Comparison of ENCODE assay signal across 8 mouse cellular contexts in genomic region chr11:69063413-69064201, GRCm38 (mm10). TPM values are rescaled to one million over a fixed set of nuclear protein-coding genes. Genes with fewer than 3 reads are reported as not detected.
DNase-seq lines count a peak whose midpoint lies in the region; ATAC-seq and TF ChIP-seq lines count a peak whose summit lies in the region.

No protein-coding gene starts in this region.

- no peak for TF ChIP-seq POLR2A in liver, adult 2 months (IDR thresholded peaks at IDR 0.05; ENCODE audit: extremely low read depth, insufficient read depth, low read length)

- peak overlapping the region; percentile 81 for H3K27ac ChIP-seq in intestine, embryonic 16.5 days (ENCODE audit: low read length)
- peak overlapping the region; percentile 86 for H3K27ac ChIP-seq in liver, adult 2 months (replicated peaks; ENCODE audit: insufficient read depth, low read depth, low read length)
- peak overlapping the region; percentile 79; the same call in 1 of the 2 replicates for H3K27ac ChIP-seq in stomach, embryonic 14.5 days (ENCODE audit: low read length)

- no peaks in the 10 kb centered on the region for H3K79me2 ChIP-seq in liver, adult 2 months (ENCODE audit: control insufficient read depth, insufficient read depth, low read length)

- no peaks in the 10 kb centered on the region for H3K9me3 ChIP-seq in intestine, embryonic 16.5 days (ENCODE audit: control insufficient read depth, low read length)
- H3K9me3 ChIP-seq in stomach, embryonic 14.5 days (ENCODE audit: control insufficient read depth, low read depth, low read length), result no peaks in the 10 kb centered on the region

- peaks cover 40% of the 10 kb centered on the region for H3K4me1 ChIP-seq in intestine, embryonic 16.5 days (ENCODE audit: control insufficient read depth, insufficient read depth, low read length)
- H3K4me1 ChIP-seq in liver, adult 2 months (ENCODE audit: control insufficient read depth, insufficient read depth, low read length), result peaks cover 20% of the 10 kb centered on the region
- H3K4me1 ChIP-seq in stomach, embryonic 14.5 days (ENCODE audit: control insufficient read depth, insufficient read depth, low read length), result peaks cover 17% of the 10 kb centered on the region

- intact Hi-C loops in gastrocnemius, postnatal 14 days (cut with DNase I; ENCODE audit: low total_unique reads), result loop anchor here (2.0 kb wide), 1 partner anchor 23 kb away; no protein-coding TSS in a partner anchor

- H3K4me3 ChIP-seq in intestine, embryonic 16.5 days (ENCODE audit: low read length), result peak overlapping the region; percentile 80
- H3K4me3 ChIP-seq in liver, adult 2 months (ENCODE audit: insufficient read depth, low read depth, low read length), result peak overlapping the region; percentile 63
- peak overlapping the region; percentile 75 for H3K4me3 ChIP-seq in stomach, embryonic 14.5 days (ENCODE audit: low read depth, low read length)

- H3K9ac ChIP-seq in intestine, embryonic 16.5 days (ENCODE audit: low read depth, low read length), result peak overlapping the region; percentile 80
- peak overlapping the region; percentile 69 for H3K9ac ChIP-seq in liver, adult 2 months (ENCODE audit: low read depth, low read length)
- H3K9ac ChIP-seq in stomach, embryonic 14.5 days (replicated peaks; ENCODE audit: low read depth, low read length), result peak overlapping the region; percentile 34; the same call in 1 of the 2 replicates

- ATAC-seq in intestine, embryonic 16.5 days, result no peak
- ATAC-seq in monocyte, adult 5-6 weeks (replicated peaks; ENCODE audit: insufficient number of reproducible peaks, low FRiP score, low TSS enrichment, poor library complexity, severe bottlenecking), result peak; percentile 11
- ATAC-seq in stomach, embryonic 14.5 days (ENCODE audit: insufficient number of reproducible peaks, insufficient read depth, low FRiP score, low read depth), result no peak

- DNase-seq in adrenal gland, adult (ENCODE audit: inconsistent age in 2 of 2, low spot score in 1 of 2), result peak; percentile 82 to 97
- no peak for DNase-seq in adrenal gland, adult 8-10 months
- peak; percentile 78 to 82 for DNase-seq in cerebellum, postnatal 36 days
- DNase-seq in gastrocnemius, postnatal 14 days, result peak; percentile 85
- DNase-seq in liver, adult 2 months (ENCODE audit: extremely low read depth, low read depth, low spot score), result peak; percentile 43

- under 1% methylated on average over 31 of the region's 31 CpGs for WGBS in intestine, embryonic 16.5 days
- WGBS in liver, adult 2 months, result 1% methylated on average over 31 of the region's 31 CpGs
- WGBS in stomach, embryonic 14.5 days, result under 1% methylated on average over 31 of the region's 31 CpGs

- H3K27me3 ChIP-seq in intestine, embryonic 16.5 days (replicated peaks; ENCODE audit: control insufficient read depth, insufficient read depth, low read length), result no peaks in the 10 kb centered on the region
- no peaks in the 10 kb centered on the region for H3K27me3 ChIP-seq in liver, adult 2 months (ENCODE audit: control insufficient read depth, insufficient read depth, low read length)
- H3K27me3 ChIP-seq in stomach, embryonic 14.5 days (ENCODE audit: control insufficient read depth, insufficient read depth, low read length), result no peaks in the 10 kb centered on the region

- H3K36me3 ChIP-seq in intestine, embryonic 16.5 days (ENCODE audit: control insufficient read depth, insufficient read depth, low read length), result no peaks in the 10 kb centered on the region
- H3K36me3 ChIP-seq in liver, adult 2 months (ENCODE audit: control insufficient read depth, insufficient read depth, low read length), result no peaks in the 10 kb centered on the region
- no peaks in the 10 kb centered on the region for H3K36me3 ChIP-seq in stomach, embryonic 14.5 days (ENCODE audit: control insufficient read depth, insufficient read depth, low read length)

- no peak for TF ChIP-seq CTCF in liver, adult 2 months (IDR thresholded peaks at IDR 0.05; ENCODE audit: low read depth, low read length)

- H3K4me2 ChIP-seq in intestine, embryonic 16.5 days (ENCODE audit: low read depth, low read length), result peak overlapping the region; percentile 83
- H3K4me2 ChIP-seq in stomach, embryonic 14.5 days (replicated peaks; ENCODE audit: low read depth, low read length), result peak overlapping the region; percentile 49

RNA-seq across cellular contexts. Expression of gene Borcs6, which starts 4.1 kb away (rescaled TPM):
- total RNA-seq in adrenal gland, adult 8-10 months (2022), result 10 to 100 TPM; 29.8 to 33.9 (median 31.5) TPM
- total RNA-seq in gastrocnemius, postnatal 14 days (2021), result 10 to 100 TPM; 13.5 to 14.3 TPM
- polyA plus RNA-seq in intestine, embryonic 16.5 days (2015; fragmentation: Nextera tagmentation; extraction: Ambion mirVana), result 8.0 and 8.6 TPM in 2 replicates
- total RNA-seq in liver, adult 2 months (2014; rRNA removed), result 6.1 and 6.5 TPM in 2 replicates
- polyA plus RNA-seq in liver, adult 2 months (2012; rRNA removed), result 10.5 and 11.2 TPM in 2 replicates
- total RNA-seq in monocyte, adult 5-6 weeks (2017), result 12.4 to 16.1 TPM (median 13.3 TPM) in 3 replicates
- polyA plus RNA-seq in stomach, embryonic 14.5 days (2014; fragmentation: Nextera tagmentation; extraction: Ambion mirVana), result 9.2 and 11.0 TPM in 2 replicates

RNA-seq across cellular contexts. Expression of gene Tmem107, which starts 7.0 kb away (rescaled TPM):
- 10 to 100 TPM; 13.1 to 28.3 (median 19.4) TPM for total RNA-seq in adrenal gland, adult 8-10 months (2022)
- total RNA-seq in gastrocnemius, postnatal 14 days (2021), result 1 to 10 TPM; 2.9 to 4.7 TPM
- polyA plus RNA-seq in intestine, embryonic 16.5 days (2015; fragmentation: Nextera tagmentation; extraction: Ambion mirVana), result 38.6 and 44.8 TPM in 2 replicates
- 1.8 and 2.2 TPM in 2 replicates for total RNA-seq in liver, adult 2 months (2014; rRNA removed)
- 3.3 and 4.7 TPM in 2 replicates for polyA plus RNA-seq in liver, adult 2 months (2012; rRNA removed)
- 1.1 TPM in 1 of 3 replicates, not detected in the others for total RNA-seq in monocyte, adult 5-6 weeks (2017)
- 59.4 and 59.8 TPM in 2 replicates for polyA plus RNA-seq in stomach, embryonic 14.5 days (2014; fragmentation: Nextera tagmentation; extraction: Ambion mirVana)

RNA-seq across cellular contexts. Expression of gene Aurkb, which starts 18.2 kb away (rescaled TPM):
- total RNA-seq in adrenal gland, adult 8-10 months (2022), result 1 to 10 TPM; 1.7 to 2.9 (median 2.3) TPM
- 1 to 10 TPM; 4.2 to 4.4 TPM for total RNA-seq in gastrocnemius, postnatal 14 days (2021)
- polyA plus RNA-seq in intestine, embryonic 16.5 days (2015; fragmentation: Nextera tagmentation; extraction: Ambion mirVana), result 114 and 139 TPM in 2 replicates
- 0.37 and 1.2 TPM in 2 replicates for total RNA-seq in liver, adult 2 months (2014; rRNA removed)
- 0.34 and 0.66 TPM in 2 replicates for polyA plus RNA-seq in liver, adult 2 months (2012; rRNA removed)
- 1.1 to 8.3 TPM (median 4.8 TPM) in 3 replicates for total RNA-seq in monocyte, adult 5-6 weeks (2017)
- polyA plus RNA-seq in stomach, embryonic 14.5 days (2014; fragmentation: Nextera tagmentation; extraction: Ambion mirVana), result 147 and 153 TPM in 2 replicates

RNA-seq across cellular contexts. Expression of gene Vamp2, which starts 24.7 kb away (rescaled TPM):
- total RNA-seq in adrenal gland, adult 8-10 months (2022), result 100 to 1,000 TPM; 118 to 221 (median 178) TPM
- 10 to 100 TPM; 37.9 to 39.7 TPM for total RNA-seq in gastrocnemius, postnatal 14 days (2021)
- 65.8 TPM in 2 replicates for polyA plus RNA-seq in intestine, embryonic 16.5 days (2015; fragmentation: Nextera tagmentation; extraction: Ambion mirVana)
- total RNA-seq in liver, adult 2 months (2014; rRNA removed), result 5.2 and 6.4 TPM in 2 replicates
- 21.7 and 36.9 TPM in 2 replicates for polyA plus RNA-seq in liver, adult 2 months (2012; rRNA removed)
- total RNA-seq in monocyte, adult 5-6 weeks (2017), result 13.1 to 89.9 TPM (median 23.6 TPM) in 3 replicates
- polyA plus RNA-seq in stomach, embryonic 14.5 days (2014; fragmentation: Nextera tagmentation; extraction: Ambion mirVana), result 104 and 107 TPM in 2 replicates

RNA-seq across cellular contexts. Expression of gene Per1, which starts 31.4 kb away (rescaled TPM):
- total RNA-seq in adrenal gland, adult 8-10 months (2022), result 100 to 1,000 TPM in 1 of 4 experiments, 10 to 100 TPM in 3; 30.0 to 119 (median 51.6) TPM
- total RNA-seq in gastrocnemius, postnatal 14 days (2021), result 10 to 100 TPM; 22.1 to 77.5 TPM
- polyA plus RNA-seq in intestine, embryonic 16.5 days (2015; fragmentation: Nextera tagmentation; extraction: Ambion mirVana), result 13.6 and 13.7 TPM in 2 replicates
- 8.0 and 9.0 TPM in 2 replicates for total RNA-seq in liver, adult 2 months (2014; rRNA removed)
- 4.6 and 6.9 TPM in 2 replicates for polyA plus RNA-seq in liver, adult 2 months (2012; rRNA removed)
- 44.9 to 89.7 TPM (median 81.1 TPM) in 3 replicates for total RNA-seq in monocyte, adult 5-6 weeks (2017)
- 10.5 and 15.1 TPM in 2 replicates for polyA plus RNA-seq in stomach, embryonic 14.5 days (2014; fragmentation: Nextera tagmentation; extraction: Ambion mirVana)
